Mouse (Mus musculus) hindbrain, embryonic 13.5 days (tissue): ENCODE data around the gene Zfp536. TPM values are rescaled to one million over a fixed set of nuclear protein-coding genes. Genes with fewer than 3 reads are reported as not detected.

ENCODE experiments used
- ATAC-seq: fragments of 200-750 bp; cut with Nextera tagmentation; 2 replicates; pipeline ENCODE4 v1.8.0; 2017; ENCODE audit warnings: moderate TSS enrichment; ENCODE audit not compliant: low FRiP score
- H3K27ac ChIP-seq: fragments of 300-500 bp; sonication (generic); 2 replicates; pipeline ENCODE4 v1.5.1; 2015; ENCODE audit warnings: inconsistent platforms, mild to moderate bottlenecking, moderate library complexity
- H3K27me3 ChIP-seq: fragments of 300-500 bp; sonication (generic); 2 replicates; pipeline ENCODE4 v1.6.1; 2015; ENCODE audit warnings: mild to moderate bottlenecking, inconsistent platforms
- H3K36me3 ChIP-seq: fragments of 300-500 bp; sonication (generic); 2 replicates; pipeline ENCODE4 v1.6.1; 2015; ENCODE audit warnings: mild to moderate bottlenecking, inconsistent platforms
- H3K4me1 ChIP-seq: fragments of 300-500 bp; sonication (generic); replicated peaks from 2 replicates; pipeline ENCODE4 v1.6.1; 2015; ENCODE audit warnings: inconsistent platforms
- H3K4me2 ChIP-seq: fragments of 300-500 bp; sonication (generic); 2 replicates; pipeline ENCODE4 v1.6.1; 2015; ENCODE audit warnings: inconsistent platforms, mild to moderate bottlenecking, moderate library complexity
- H3K4me3 ChIP-seq: fragments of 300-500 bp; sonication (generic); 2 replicates; pipeline ENCODE4 v1.5.1; 2015; ENCODE audit warnings: mild to moderate bottlenecking, inconsistent platforms
- H3K9ac ChIP-seq: fragments of 300-500 bp; sonication (generic); 2 replicates; pipeline ENCODE4 v1.6.1; 2015; ENCODE audit warnings: mild to moderate bottlenecking, inconsistent platforms
- H3K9me3 ChIP-seq: fragments of 300-500 bp; sonication (generic); 2 replicates; pipeline ENCODE4 v1.6.1; 2016; ENCODE audit warnings: inconsistent platforms
- WGBS: fragments of 180-500 bp; shearing (Covaris S2); methylation state at CpG from one replicate; pipeline ENCODE4 v1.1.7; 2015; 5-methylcytosine and 5-hydroxymethylcytosine counted together
- polyA plus RNA-seq: library from polyadenylated mRNA; unstranded; fragments of >200 nt; fragmentation: Nextera tagmentation; extraction: Ambion mirVana; gene quantifications from 2 replicates; pipeline ENCODE4 v1.2.1, GENCODE M21; 2015

Gene Zfp536
- polyA plus RNA-seq, 1 experiment from 2014 or later = 51.4 TPM

DNA sequence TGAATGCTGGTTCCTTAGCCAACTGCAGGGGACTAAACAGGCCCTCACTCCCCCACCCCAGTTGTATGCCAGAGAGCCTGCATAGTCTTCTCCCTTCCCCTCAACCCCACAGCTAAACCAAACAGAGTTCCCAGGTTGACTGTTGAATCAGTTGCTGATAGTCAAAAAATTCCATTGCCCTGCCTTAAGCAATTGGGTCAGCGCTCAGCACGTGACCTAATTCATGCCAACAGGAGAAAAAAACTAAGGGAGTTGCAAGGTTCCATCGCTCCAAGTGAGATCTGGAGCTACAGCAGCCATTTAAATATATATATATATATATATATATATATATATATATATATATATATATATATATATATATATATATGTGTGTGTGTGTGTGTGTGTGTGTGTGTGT lies 192.2 kb downstream of the Zfp536 start:
- H3K9me3 ChIP-seq = no peaks in the 10 kb centered on the region
- no peak overlapping the region for H3K4me3 ChIP-seq
- 85% methylated on average over 3 of the region's 3 CpGs for WGBS
- no peak overlapping the region for H3K9ac ChIP-seq
- no peaks in the 10 kb centered on the region for H3K27me3 ChIP-seq
- H3K36me3 ChIP-seq = no peaks in the 10 kb centered on the region
- H3K27ac ChIP-seq = no peak overlapping the region
- no peak overlapping the region for H3K4me2 ChIP-seq
- H3K4me1 ChIP-seq = peaks cover 9% of the 10 kb centered on the region
- no peak for ATAC-seq

- Histone ChIP-seq H3K4me3 (no peak overlapping the region), H3K9ac (no peak overlapping the region), H3K36me3 (no peaks in the 10 kb centered on the region), H3K4me1 (peaks cover 9% of the 10 kb centered on the region), H3K4me2 (no peak overlapping the region), H3K27ac (no peak overlapping the region), H3K27me3 (no peaks in the 10 kb centered on the region), H3K9me3 (no peaks in the 10 kb centered on the region)
- WGBS = 76% methylated on average over 5 of the region's 5 CpGs
- no peak for ATAC-seq
Measured at GRCm38 (mm10) chr7:37580554-37580953, 192.9 kb downstream of the Zfp536 start.

GRCm38 (mm10) chr7:37572021-37572420 lies 201.4 kb downstream of the Zfp536 start:
- no peak for ATAC-seq
- Histone ChIP-seq H3K9me3 (no peaks in the 10 kb centered on the region), H3K4me1 (peaks cover 24% of the 10 kb centered on the region), H3K36me3 (peaks cover 23% of the 10 kb centered on the region), H3K27ac (no peak overlapping the region), H3K4me2 (no peak overlapping the region), H3K27me3 (no peaks in the 10 kb centered on the region), H3K9ac (no peak overlapping the region), H3K4me3 (no peak overlapping the region)
- 92% methylated on average over 7 of the region's 7 CpGs for WGBS

DNA sequence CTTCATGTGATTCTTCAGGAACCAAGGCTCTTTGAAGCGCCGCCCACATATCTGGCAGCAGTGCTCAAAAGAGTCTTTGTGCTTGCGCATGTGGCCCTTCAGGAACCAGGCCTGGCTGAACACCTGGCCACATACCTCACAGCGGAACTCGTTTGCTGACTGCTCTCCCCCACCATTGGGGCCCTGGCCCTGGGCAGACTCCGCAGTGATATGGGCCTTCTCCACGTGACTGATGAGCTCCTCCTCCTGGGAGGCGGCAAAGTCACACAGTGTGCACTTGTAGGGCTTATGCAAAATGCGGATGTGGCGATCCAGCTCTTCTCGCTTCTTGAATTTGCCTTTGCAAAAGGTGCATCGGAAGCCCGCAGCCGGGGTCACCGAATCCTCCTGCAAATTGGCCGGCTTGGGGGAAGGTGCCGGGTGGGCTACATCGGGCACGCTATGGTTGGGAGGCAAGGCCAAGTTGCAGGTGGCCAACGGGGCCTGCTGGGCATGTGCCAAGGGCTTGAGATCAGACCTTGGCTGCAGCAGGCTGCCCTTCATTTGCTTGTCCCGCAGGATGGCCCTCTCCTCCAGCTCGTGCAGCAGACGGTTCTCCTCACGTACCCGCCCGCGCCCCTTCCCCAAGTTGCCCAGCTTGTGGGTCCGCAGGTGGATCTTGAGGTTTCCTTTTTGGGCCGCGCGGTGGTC lies 204.5 kb downstream of the Zfp536 start:
- Histone ChIP-seq H3K27me3 (no peaks in the 10 kb centered on the region), H3K9ac (no peak overlapping the region), H3K9me3 (no peaks in the 10 kb centered on the region), H3K36me3 (peaks cover 23% of the 10 kb centered on the region), H3K27ac (no peak overlapping the region), H3K4me3 (no peak overlapping the region), H3K4me2 (no peak overlapping the region), H3K4me1 (peaks cover 54% of the 10 kb centered on the region)
- 80% methylated on average over 31 of the region's 31 CpGs for WGBS
- no peak for ATAC-seq

DNA sequence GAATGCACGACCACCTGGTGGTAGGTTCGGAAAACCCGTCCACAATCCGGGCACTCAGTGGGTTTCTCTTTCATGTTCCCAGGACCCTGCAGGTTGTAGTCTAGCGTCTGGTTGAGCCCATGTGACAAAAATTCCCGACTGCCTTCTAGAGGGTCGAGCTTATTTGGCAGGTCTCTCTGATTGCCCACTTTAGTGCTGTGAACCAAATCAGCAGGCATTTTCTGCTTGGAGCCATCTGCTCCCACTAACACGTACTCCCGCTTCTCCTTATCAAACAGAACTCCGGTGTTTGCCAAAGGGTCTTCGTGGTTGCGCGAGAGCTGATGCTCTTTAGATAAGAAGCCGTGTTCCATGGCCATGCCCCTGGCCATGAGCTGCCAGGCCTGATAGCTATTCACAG lies 205.4 kb downstream of the Zfp536 start:
- Histone ChIP-seq H3K4me3 (no peak overlapping the region), H3K9me3 (no peaks in the 10 kb centered on the region), H3K36me3 (peaks cover 23% of the 10 kb centered on the region), H3K9ac (no peak overlapping the region), H3K4me2 (no peak overlapping the region), H3K27ac (0 out of 2 replicates have a peak overlapping the region, but pooled peaks have one; percentile 1), H3K27me3 (no peaks in the 10 kb centered on the region), H3K4me1 (peaks cover 62% of the 10 kb centered on the region)
- 76% methylated on average over 14 of the region's 14 CpGs for WGBS
- ATAC-seq = no peak

GRCm38 (mm10) chr7:37566019-37566418 lies 207.4 kb downstream of the Zfp536 start:
- H3K9ac ChIP-seq = peak overlapping the region; percentile 10
- peak overlapping the region; percentile 49 for H3K27ac ChIP-seq

GRCm38 (mm10) chr7:37565371-37565770 lies 208.1 kb downstream of the Zfp536 start:
- ATAC-seq = no peak
- H3K36me3 ChIP-seq = peaks cover 23% of the 10 kb centered on the region
- no peaks in the 10 kb centered on the region for H3K9me3 ChIP-seq
- no peak overlapping the region for H3K4me2 ChIP-seq
- peak overlapping the region; percentile 10; the same call in 1 of the 2 replicates for H3K9ac ChIP-seq
- peaks cover 82% of the 10 kb centered on the region for H3K4me1 ChIP-seq
- no peaks in the 10 kb centered on the region for H3K27me3 ChIP-seq
- 0 out of 2 replicates have a peak overlapping the region, but pooled peaks have one; percentile 49 for H3K27ac ChIP-seq
- no peak overlapping the region for H3K4me3 ChIP-seq
- 42% methylated on average over 8 of the region's 8 CpGs for WGBS

More at GRCm38 (mm10) chr7:37566019-37566418, 207.4 kb downstream of the Zfp536 start:
- Histone ChIP-seq H3K27me3 (no peaks in the 10 kb centered on the region), H3K4me2 (peak overlapping the region; percentile 2; the same call in 1 of the 2 replicates), H3K4me1 (peaks cover 79% of the 10 kb centered on the region), H3K36me3 (peaks cover 23% of the 10 kb centered on the region), H3K9me3 (no peaks in the 10 kb centered on the region), H3K4me3 (no peak overlapping the region)
- ATAC-seq = peak; percentile 25; the same call in 1 of the 2 replicates
- 10% methylated on average over 9 of the region's 9 CpGs for WGBS

DNA sequence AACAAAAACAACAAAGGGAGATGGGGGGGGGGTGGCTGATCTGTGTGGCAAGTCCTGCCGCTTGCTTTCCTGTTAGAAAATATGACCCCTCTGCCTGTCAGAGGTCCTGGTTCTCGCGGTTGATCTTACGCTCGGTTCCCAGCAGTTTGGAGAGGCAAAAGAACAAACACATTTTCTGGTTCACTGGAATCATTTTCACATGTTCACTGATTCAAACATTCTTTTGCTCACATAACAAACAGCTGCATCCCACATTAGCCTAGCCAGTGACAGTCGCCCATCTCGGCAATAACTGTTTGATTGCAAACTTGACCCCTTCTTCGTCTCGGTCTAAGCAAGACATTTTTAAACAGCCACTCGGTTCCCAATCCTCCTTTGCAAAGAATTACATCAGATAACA lies 208.8 kb downstream of the Zfp536 start:
- peaks cover 22% of the 10 kb centered on the region for H3K36me3 ChIP-seq
- WGBS = 5% methylated on average over 10 of the region's 10 CpGs
- H3K4me2 ChIP-seq = peak overlapping the region; percentile 32
- ATAC-seq = no peak
- H3K4me3 ChIP-seq = no peak overlapping the region
- peak overlapping the region; percentile 68; the same call in 1 of the 2 replicates for H3K27ac ChIP-seq
- no peaks in the 10 kb centered on the region for H3K27me3 ChIP-seq
- peak overlapping the region; percentile 30; the same call in 1 of the 2 replicates for H3K9ac ChIP-seq
- H3K9me3 ChIP-seq = no peaks in the 10 kb centered on the region
- peaks cover 84% of the 10 kb centered on the region for H3K4me1 ChIP-seq

DNA sequence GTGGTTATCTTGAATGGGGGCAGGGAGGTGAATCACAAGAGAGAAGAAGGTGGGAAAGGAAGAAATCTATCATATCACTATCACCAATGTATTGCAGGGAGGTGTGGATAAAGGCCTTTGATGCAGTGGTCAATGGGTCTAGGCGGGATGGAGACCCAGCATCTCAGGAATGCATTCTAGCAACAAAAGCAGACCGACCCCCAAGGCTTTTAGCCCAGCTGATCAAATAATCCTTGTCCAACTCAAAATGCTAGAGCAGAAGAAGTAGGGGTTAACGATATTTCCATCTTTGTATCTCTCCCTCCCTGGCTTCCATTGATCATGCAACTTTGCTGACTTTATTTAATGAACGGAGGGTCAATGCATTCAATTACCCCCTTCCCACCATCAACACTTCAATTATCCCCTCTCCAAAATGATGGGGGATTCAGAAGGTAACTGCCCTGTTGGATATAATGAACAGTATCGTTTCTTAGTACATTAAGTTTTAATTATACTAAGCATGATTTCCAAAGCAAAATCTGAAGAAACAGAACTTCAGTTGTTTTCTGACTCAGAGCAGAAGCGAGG lies 209.5 kb downstream of the Zfp536 start:
- ATAC-seq = no peak

DNA sequence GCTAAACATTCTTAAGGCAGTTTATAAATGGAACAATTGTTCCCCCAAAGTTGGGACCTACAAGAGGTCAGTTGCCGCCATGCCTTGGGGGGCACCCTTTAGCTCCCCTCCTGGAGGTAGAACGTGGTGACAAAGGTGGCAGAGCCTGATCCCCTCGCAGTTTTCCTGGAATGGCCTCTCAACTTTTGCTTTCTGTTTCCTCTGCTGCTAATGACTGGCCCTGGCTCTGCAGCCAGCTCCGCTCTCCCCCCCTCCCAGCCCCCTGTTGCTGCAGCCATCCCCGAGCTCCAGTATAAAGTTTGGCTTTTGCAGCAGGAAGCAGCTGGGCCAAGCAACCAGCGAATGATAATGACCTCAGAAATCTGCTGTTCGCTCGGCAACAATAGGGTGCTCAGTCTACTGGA lies 210.3 kb downstream of the Zfp536 start:
- no peaks in the 10 kb centered on the region for H3K9me3 ChIP-seq
- H3K36me3 ChIP-seq = peaks cover 7% of the 10 kb centered on the region
- peak overlapping the region; percentile 41 for H3K4me2 ChIP-seq
- no peak overlapping the region for H3K4me3 ChIP-seq
- peak; percentile 40 for ATAC-seq
- peak overlapping the region; percentile 49; the same call in 1 of the 2 replicates for H3K9ac ChIP-seq
- H3K27me3 ChIP-seq = no peaks in the 10 kb centered on the region
- H3K4me1 ChIP-seq = peaks cover 72% of the 10 kb centered on the region
- WGBS = 3% methylated on average over 8 of the region's 8 CpGs
- H3K27ac ChIP-seq = peak overlapping the region; percentile 76

More for the DNA sequence above, 209.5 kb downstream of the Zfp536 start:
- no peaks in the 10 kb centered on the region for H3K9me3 ChIP-seq
- H3K4me3 ChIP-seq = no peak overlapping the region
- peaks cover 14% of the 10 kb centered on the region for H3K36me3 ChIP-seq
- no peaks in the 10 kb centered on the region for H3K27me3 ChIP-seq
- peak overlapping the region; percentile 32; the same call in 1 of the 2 replicates for H3K4me2 ChIP-seq
- peak overlapping the region; percentile 68 for H3K27ac ChIP-seq
- peaks cover 80% of the 10 kb centered on the region for H3K4me1 ChIP-seq
- peak overlapping the region; percentile 30; the same call in 1 of the 2 replicates for H3K9ac ChIP-seq
- WGBS = 6% methylated on average over 6 of the region's 6 CpGs

DNA sequence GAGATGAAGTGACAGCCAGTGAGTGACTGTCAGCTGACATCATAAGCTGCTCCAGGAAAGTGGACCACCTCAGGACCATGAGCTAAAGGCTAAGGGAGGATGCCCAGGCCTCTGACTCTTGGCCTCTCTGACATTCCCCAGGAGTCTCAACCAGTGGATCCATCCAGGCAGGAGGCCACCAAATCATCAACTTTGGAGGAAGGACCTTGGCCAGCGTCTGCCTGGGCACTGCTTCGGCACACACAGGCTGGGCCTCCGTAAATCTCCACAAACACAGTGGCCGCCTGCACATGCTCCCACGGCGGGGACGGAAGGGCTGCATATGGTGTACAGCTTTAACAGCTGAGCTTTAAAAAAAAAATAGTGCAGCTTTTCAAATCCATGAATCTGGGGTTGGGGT lies 210.9 kb downstream of the Zfp536 start:
- peak overlapping the region; percentile 76 for H3K27ac ChIP-seq
- WGBS = 11% methylated on average over 7 of the region's 7 CpGs
- ATAC-seq = no peak
- H3K9ac ChIP-seq = peak overlapping the region; percentile 49; the same call in 1 of the 2 replicates
- H3K27me3 ChIP-seq = no peaks in the 10 kb centered on the region
- no peaks in the 10 kb centered on the region for H3K9me3 ChIP-seq
- H3K4me2 ChIP-seq = peak overlapping the region; percentile 41
- peaks cover 67% of the 10 kb centered on the region for H3K4me1 ChIP-seq
- H3K4me3 ChIP-seq = no peak overlapping the region
- H3K36me3 ChIP-seq = 0 out of 2 replicates have a peak, but pooled peaks cover under 1% of the 10 kb centered on the region

DNA sequence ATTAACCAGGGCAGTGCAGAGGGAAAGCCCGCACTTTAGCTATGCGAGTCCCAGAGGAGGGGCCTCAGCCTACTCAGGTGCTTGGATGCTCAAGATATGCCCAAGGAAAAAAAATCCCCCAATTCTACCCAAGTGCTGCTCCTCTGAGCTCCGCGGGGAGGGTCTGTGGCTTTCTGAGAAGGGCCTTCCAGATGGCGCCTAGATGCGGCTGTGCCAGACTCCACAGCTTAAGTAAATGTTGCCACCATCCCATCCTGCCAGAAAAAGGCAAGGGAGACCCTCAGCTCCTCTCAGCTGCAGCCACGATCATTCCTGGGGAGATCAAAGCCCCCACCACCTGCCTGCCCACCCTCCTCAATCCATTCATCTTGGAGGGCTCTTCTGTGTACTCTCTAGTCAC lies 212.9 kb downstream of the Zfp536 start:
- Histone ChIP-seq H3K4me2 (no peak overlapping the region), H3K27me3 (no peaks in the 10 kb centered on the region), H3K36me3 (no peaks in the 10 kb centered on the region), H3K4me3 (no peak overlapping the region), H3K9me3 (no peaks in the 10 kb centered on the region), H3K4me1 (peaks cover 47% of the 10 kb centered on the region), H3K9ac (no peak overlapping the region), H3K27ac (no peak overlapping the region)
- WGBS = 80% methylated on average over 7 of the region's 7 CpGs
- ATAC-seq = no peak
